Mouse (Mus musculus) stomach, embryonic 16.5 days (tissue): ENCODE data around the gene Lekr1. TPM values are rescaled to one million over a fixed set of nuclear protein-coding genes. Genes with fewer than 3 reads are reported as not detected.

Experiments
- ATAC-seq: fragments of 200-750 bp; cut with Nextera tagmentation; 2 replicates; pipeline ENCODE4 v1.8.0; 2017; ENCODE audit warnings: moderate number of reproducible peaks, moderate TSS enrichment; ENCODE audit not compliant: insufficient read depth, low FRiP score
- H3K27ac ChIP-seq: fragments of 300-500 bp; sonication (generic); 2 replicates; pipeline ENCODE4 v1.5.1; 2014; ENCODE audit warnings: low read length
- H3K27me3 ChIP-seq: fragments of 300-500 bp; sonication (generic); 2 replicates; pipeline ENCODE4 v1.6.1; 2014; ENCODE audit warnings: low read length, control low read depth, mixed read lengths; ENCODE audit not compliant: control insufficient read depth, insufficient read depth
- H3K36me3 ChIP-seq: fragments of 300-500 bp; sonication (generic); 2 replicates; pipeline ENCODE4 v1.6.1; 2014; ENCODE audit warnings: low read length; ENCODE audit not compliant: control insufficient read depth, insufficient read depth
- H3K4me1 ChIP-seq: fragments of 300-500 bp; sonication (generic); 2 replicates; pipeline ENCODE4 v1.6.1; 2014; ENCODE audit warnings: low read length, control low read depth, mixed read lengths; ENCODE audit not compliant: control insufficient read depth, insufficient read depth
- H3K4me2 ChIP-seq: fragments of 300-500 bp; sonication (generic); 2 replicates; pipeline ENCODE4 v1.6.1; 2014; ENCODE audit warnings: low read depth, low read length, mixed read lengths
- H3K4me3 ChIP-seq: fragments of 300-500 bp; sonication (generic); replicated peaks from 2 replicates; pipeline ENCODE4 v1.5.1; 2014; ENCODE audit warnings: mild to moderate bottlenecking, low read length
- H3K9ac ChIP-seq: fragments of 300-500 bp; sonication (generic); 2 replicates; pipeline ENCODE4 v1.6.1; 2014; ENCODE audit warnings: low read length
- H3K9me3 ChIP-seq: fragments of 300-500 bp; sonication (generic); replicated peaks from 2 replicates; pipeline ENCODE4 v1.6.1; 2016; ENCODE audit warnings: low read length, control low read depth; ENCODE audit not compliant: control insufficient read depth
- WGBS: fragments of 180-500 bp; shearing (Covaris S2); extraction: QIAGEN DNeasy Blood & Tissue Kit; methylation state at CpG from one replicate; pipeline ENCODE4 v1.1.7; 2014; 5-methylcytosine and 5-hydroxymethylcytosine counted together
- polyA plus RNA-seq: library from polyadenylated mRNA; unstranded; fragments of >200 nt; fragmentation: Nextera tagmentation; extraction: Ambion mirVana; gene quantifications from 2 replicates; pipeline ENCODE4 v1.2.1, GENCODE M21; 2015

The Lekr1 gene
- polyA plus RNA-seq, 1 experiment from 2014 or later = 7.9 TPM

GRCm38 (mm10) chr3:65629565-65630112 lies 36.4 kb upstream of the Lekr1 start:
- H3K9me3 ChIP-seq = no peaks in the 10 kb centered on the region
- H3K36me3 ChIP-seq = no peaks in the 10 kb centered on the region
- no peak for ATAC-seq
- H3K4me2 ChIP-seq = no peak overlapping the region
- H3K27me3 ChIP-seq = no peaks in the 10 kb centered on the region
- no peak overlapping the region for H3K4me3 ChIP-seq
- H3K4me1 ChIP-seq = no peaks in the 10 kb centered on the region; the same call in 1 of the 2 replicates
- H3K9ac ChIP-seq = no peak overlapping the region
- 64% methylated on average over 9 of the region's 9 CpGs for WGBS
- H3K27ac ChIP-seq = no peak overlapping the region

GRCm38 (mm10) chr3:65633604-65634003 lies 32.4 kb upstream of the Lekr1 start:
- Histone ChIP-seq H3K27ac (no peak overlapping the region), H3K36me3 (no peaks in the 10 kb centered on the region), H3K4me2 (no peak overlapping the region), H3K27me3 (no peaks in the 10 kb centered on the region), H3K4me1 (peaks cover 3% of the 10 kb centered on the region; the same call in 1 of the 2 replicates), H3K9me3 (no peaks in the 10 kb centered on the region), H3K9ac (no peak overlapping the region), H3K4me3 (no peak overlapping the region)
- 38% methylated on average over 4 of the region's 4 CpGs for WGBS
- no peak for ATAC-seq

- 35% methylated on average over 9 of the region's 9 CpGs for WGBS
- Histone ChIP-seq H3K9ac (no peak overlapping the region), H3K4me1 (peaks cover 3% of the 10 kb centered on the region; the same call in 1 of the 2 replicates), H3K4me3 (no peak overlapping the region), H3K27me3 (no peaks in the 10 kb centered on the region), H3K36me3 (no peaks in the 10 kb centered on the region), H3K4me2 (no peak overlapping the region), H3K27ac (no peak overlapping the region), H3K9me3 (no peaks in the 10 kb centered on the region)
- 0 out of 2 replicates have a peak, but pooled peaks have one; percentile 54 for ATAC-seq
Observed at GRCm38 (mm10) chr3:65635983-65636382, 30.0 kb upstream of the Lekr1 start.

GRCm38 (mm10) chr3:65637313-65637712 lies 28.7 kb upstream of the Lekr1 start:
- H3K4me1 ChIP-seq = peaks cover 3% of the 10 kb centered on the region; the same call in 1 of the 2 replicates
- WGBS = 28% methylated on average over 7 of the region's 7 CpGs
- H3K36me3 ChIP-seq = no peaks in the 10 kb centered on the region
- ATAC-seq = peak; percentile 76; the same call in 1 of the 2 replicates
- H3K9ac ChIP-seq = no peak overlapping the region
- no peak overlapping the region for H3K4me3 ChIP-seq
- no peak overlapping the region; the same call in 1 of the 2 replicates for H3K27ac ChIP-seq
- H3K9me3 ChIP-seq = no peaks in the 10 kb centered on the region
- no peaks in the 10 kb centered on the region for H3K27me3 ChIP-seq
- no peak overlapping the region for H3K4me2 ChIP-seq

- Histone ChIP-seq H3K4me3 (no peak overlapping the region), H3K4me2 (no peak overlapping the region), H3K36me3 (no peaks in the 10 kb centered on the region), H3K27me3 (no peaks in the 10 kb centered on the region), H3K27ac (no peak overlapping the region), H3K9me3 (no peaks in the 10 kb centered on the region), H3K9ac (no peak overlapping the region), H3K4me1 (peaks cover 3% of the 10 kb centered on the region; the same call in 1 of the 2 replicates)
- WGBS = 63% methylated on average over 11 of the region's 11 CpGs
- ATAC-seq = peak; percentile 35; the same call in 1 of the 2 replicates
Observed at GRCm38 (mm10) chr3:65638896-65639295, 27.1 kb upstream of the Lekr1 start.

GRCm38 (mm10) chr3:65639454-65640014 lies 26.5 kb upstream of the Lekr1 start:
- Histone ChIP-seq H3K9ac (no peak overlapping the region), H3K9me3 (no peaks in the 10 kb centered on the region), H3K36me3 (no peaks in the 10 kb centered on the region), H3K27me3 (no peaks in the 10 kb centered on the region), H3K4me1 (peaks cover 3% of the 10 kb centered on the region; the same call in 1 of the 2 replicates), H3K4me3 (no peak overlapping the region), H3K4me2 (no peak overlapping the region), H3K27ac (no peak overlapping the region)
- 58% methylated on average over 5 of the region's 5 CpGs for WGBS
- no peak for ATAC-seq

GRCm38 (mm10) chr3:65642959-65643358 lies 23.1 kb upstream of the Lekr1 start:
- ATAC-seq = no peak
- 81% methylated on average over 2 of the region's 2 CpGs for WGBS
- no peaks in the 10 kb centered on the region for H3K36me3 ChIP-seq
- no peak overlapping the region for H3K4me2 ChIP-seq
- no peak overlapping the region for H3K4me3 ChIP-seq
- no peaks in the 10 kb centered on the region for H3K4me1 ChIP-seq
- no peaks in the 10 kb centered on the region for H3K27me3 ChIP-seq
- H3K9ac ChIP-seq = no peak overlapping the region
- H3K27ac ChIP-seq = no peak overlapping the region
- no peaks in the 10 kb centered on the region for H3K9me3 ChIP-seq

GRCm38 (mm10) chr3:65643654-65644053 lies 22.4 kb upstream of the Lekr1 start:
- Histone ChIP-seq H3K9me3 (no peaks in the 10 kb centered on the region), H3K4me2 (no peak overlapping the region), H3K27me3 (no peaks in the 10 kb centered on the region), H3K27ac (no peak overlapping the region), H3K9ac (no peak overlapping the region), H3K36me3 (no peaks in the 10 kb centered on the region), H3K4me3 (no peak overlapping the region), H3K4me1 (no peaks in the 10 kb centered on the region)
- no peak for ATAC-seq
- WGBS = 80% methylated on average over 1 of the region's 1 CpGs

- ATAC-seq = no peak
- H3K27ac ChIP-seq = no peak overlapping the region
- 53% methylated on average over 8 of the region's 8 CpGs for WGBS
- no peaks in the 10 kb centered on the region for H3K4me1 ChIP-seq
- no peaks in the 10 kb centered on the region for H3K27me3 ChIP-seq
- H3K4me2 ChIP-seq = no peak overlapping the region
- no peaks in the 10 kb centered on the region for H3K36me3 ChIP-seq
- no peak overlapping the region for H3K4me3 ChIP-seq
- no peak overlapping the region for H3K9ac ChIP-seq
- no peaks in the 10 kb centered on the region for H3K9me3 ChIP-seq
Observed at GRCm38 (mm10) chr3:65647592-65647991, 18.4 kb upstream of the Lekr1 start.
